Mouse (Mus musculus) liver, embryonic 15.5 days (tissue): ENCODE measurements around the gene Kcnab3. TPM values are rescaled to one million over a fixed set of nuclear protein-coding genes. Genes with fewer than 3 reads are reported as not detected.

Experiments used
- ATAC-seq: fragments of 200-750 bp; cut with Nextera tagmentation; 2 replicates; pipeline ENCODE4 v1.8.0; 2017; ENCODE audit warnings: moderate number of reproducible peaks, mild to moderate bottlenecking, moderate library complexity; ENCODE audit not compliant: insufficient read depth
- H3K27ac ChIP-seq: fragments of 300-500 bp; sonication (generic); replicated peaks from 2 replicates; pipeline ENCODE4 v1.5.1; 2015; ENCODE audit warnings: mild to moderate bottlenecking, inconsistent platforms
- H3K27me3 ChIP-seq: fragments of 300-500 bp; sonication (generic); 2 replicates; pipeline ENCODE4 v1.6.1; 2015; ENCODE audit warnings: mild to moderate bottlenecking, inconsistent platforms
- H3K36me3 ChIP-seq: fragments of 300-500 bp; sonication (generic); replicated peaks from 2 replicates; pipeline ENCODE4 v1.6.1; 2015; ENCODE audit warnings: moderate library complexity, mild to moderate bottlenecking, inconsistent platforms
- H3K4me1 ChIP-seq: fragments of 300-500 bp; sonication (generic); replicated peaks from 2 replicates; pipeline ENCODE4 v1.6.1; 2015; ENCODE audit warnings: inconsistent platforms
- H3K4me2 ChIP-seq: fragments of 300-500 bp; sonication (generic); 2 replicates; pipeline ENCODE4 v1.6.1; 2015; ENCODE audit warnings: moderate library complexity, mild to moderate bottlenecking, inconsistent platforms
- H3K4me3 ChIP-seq: fragments of 300-500 bp; sonication (generic); replicated peaks from 2 replicates; pipeline ENCODE4 v1.5.1; 2015; ENCODE audit warnings: mild to moderate bottlenecking, inconsistent platforms
- H3K9ac ChIP-seq: fragments of 300-500 bp; sonication (generic); 2 replicates; pipeline ENCODE4 v1.6.1; 2015; ENCODE audit warnings: moderate library complexity, mild to moderate bottlenecking, inconsistent platforms
- H3K9me3 ChIP-seq: fragments of 300-500 bp; sonication (generic); replicated peaks from 2 replicates; pipeline ENCODE4 v1.6.1; 2016; ENCODE audit warnings: inconsistent platforms
- WGBS: fragments of 180-500 bp; shearing (Covaris S2); methylation state at CpG from one replicate; pipeline ENCODE4 v1.1.7; 2015; ENCODE audit warnings: mixed read lengths; ENCODE audit not compliant: insufficient replicate concordance; 5-methylcytosine and 5-hydroxymethylcytosine counted together
- polyA plus RNA-seq: library from polyadenylated mRNA; unstranded; fragments of >200 nt; fragmentation: Nextera tagmentation; extraction: Ambion mirVana; gene quantifications from 2 replicates; pipeline ENCODE4 v1.2.1, GENCODE M21; 2015

The Kcnab3 gene
- polyA plus RNA-seq, 1 experiment from 2014 or later = 0.26 TPM

DNA sequence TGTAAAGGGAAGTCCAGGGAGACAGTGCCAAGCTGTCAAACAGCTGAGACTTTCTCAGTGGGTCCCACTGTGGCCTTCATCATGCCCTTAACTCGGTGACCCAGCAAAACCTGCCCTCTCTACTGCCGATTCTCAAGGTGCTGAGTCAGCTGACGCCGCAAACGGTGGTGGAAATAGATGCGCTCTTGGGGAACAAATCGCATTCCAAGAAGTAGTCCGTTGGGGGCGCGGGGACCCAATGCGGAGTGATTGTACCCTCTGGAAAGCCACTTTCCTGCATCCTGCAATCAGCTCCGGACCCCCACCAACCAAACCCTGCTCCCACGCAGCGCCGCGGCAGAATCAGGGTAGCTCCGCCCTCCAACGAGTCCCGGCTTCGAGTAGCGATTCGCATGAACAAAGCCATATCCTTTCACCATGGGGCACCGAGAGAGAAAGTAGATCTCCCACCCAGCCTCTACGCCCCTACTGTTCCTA is 5.9 kb downstream of the Kcnab3 start:
- peak overlapping the region; percentile 58 for H3K4me3 ChIP-seq
- H3K4me2 ChIP-seq = peak overlapping the region; percentile 81
- no peaks in the 10 kb centered on the region for H3K36me3 ChIP-seq
- H3K4me1 ChIP-seq = peaks cover 40% of the 10 kb centered on the region
- 2% methylated on average over 24 of the region's 24 CpGs for WGBS
- H3K9me3 ChIP-seq = no peaks in the 10 kb centered on the region
- no peak overlapping the region for H3K27ac ChIP-seq
- H3K27me3 ChIP-seq = peaks cover 69% of the 10 kb centered on the region
- peak overlapping the region; percentile 1; the same call in 1 of the 2 replicates for H3K9ac ChIP-seq
- no peak for ATAC-seq

DNA sequence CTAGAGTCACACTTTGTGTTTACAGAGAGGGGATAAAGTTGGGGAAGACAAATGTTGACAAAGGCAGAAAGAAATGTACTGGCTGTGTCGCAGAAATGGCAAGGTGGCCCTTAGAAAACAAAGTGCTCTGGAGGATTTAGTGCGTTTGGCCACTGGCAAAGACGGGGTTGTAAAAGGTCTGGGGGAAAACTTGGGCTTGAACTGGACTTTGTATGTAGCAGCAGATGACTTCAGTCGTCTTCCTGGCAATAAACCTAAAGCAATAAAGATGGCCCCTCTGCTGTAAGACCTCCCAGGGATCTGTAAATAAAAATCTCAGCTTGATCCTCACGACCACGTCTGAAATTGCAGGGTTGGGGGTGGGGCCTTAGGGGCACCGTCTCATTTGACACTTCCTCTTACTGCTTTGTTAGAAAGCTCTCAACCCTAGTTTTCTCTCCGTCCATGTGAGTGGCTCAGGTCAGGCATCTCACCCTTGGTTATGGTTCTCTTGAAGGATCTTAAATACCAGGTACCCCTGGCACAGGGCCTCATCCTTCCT is 6.7 kb downstream of the Kcnab3 start:
- H3K4me1 ChIP-seq = peaks cover 37% of the 10 kb centered on the region
- H3K9me3 ChIP-seq = no peaks in the 10 kb centered on the region
- no peak for ATAC-seq
- H3K36me3 ChIP-seq = no peaks in the 10 kb centered on the region
- no peak overlapping the region for H3K27ac ChIP-seq
- H3K4me3 ChIP-seq = no peak overlapping the region
- 31% methylated on average over 8 of the region's 8 CpGs for WGBS
- H3K27me3 ChIP-seq = peaks cover 68% of the 10 kb centered on the region
- H3K9ac ChIP-seq = no peak overlapping the region
- H3K4me2 ChIP-seq = peak overlapping the region; percentile 81; the same call in 1 of the 2 replicates

DNA sequence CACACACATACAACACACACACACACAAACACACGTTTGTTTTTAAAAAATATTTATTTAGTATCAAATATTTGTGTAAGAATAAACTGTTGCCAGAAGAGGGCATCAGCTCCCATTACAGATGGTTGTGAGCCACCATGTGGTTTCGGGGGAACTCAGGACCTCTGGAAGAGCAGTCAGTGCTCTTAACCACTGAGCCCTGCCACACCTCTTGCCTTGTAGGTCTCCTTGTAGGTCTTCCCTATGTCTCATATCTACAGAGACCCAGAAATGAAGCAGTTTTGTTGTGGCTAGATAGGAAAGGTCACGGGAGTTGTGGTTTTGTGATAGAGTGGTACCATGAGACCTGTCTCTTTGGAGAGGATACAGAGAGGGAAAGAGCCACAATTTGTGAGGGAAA is 7.9 kb downstream of the Kcnab3 start:
- peak; percentile 73 for ATAC-seq
- H3K27ac ChIP-seq = no peak overlapping the region
- no peak overlapping the region for H3K4me2 ChIP-seq
- WGBS = 12% methylated on average over 3 of the region's 3 CpGs
- no peaks in the 10 kb centered on the region for H3K9me3 ChIP-seq
- no peak overlapping the region for H3K4me3 ChIP-seq
- H3K27me3 ChIP-seq = peaks cover 68% of the 10 kb centered on the region
- peaks cover 37% of the 10 kb centered on the region for H3K4me1 ChIP-seq
- no peak overlapping the region for H3K9ac ChIP-seq
- H3K36me3 ChIP-seq = no peaks in the 10 kb centered on the region

DNA sequence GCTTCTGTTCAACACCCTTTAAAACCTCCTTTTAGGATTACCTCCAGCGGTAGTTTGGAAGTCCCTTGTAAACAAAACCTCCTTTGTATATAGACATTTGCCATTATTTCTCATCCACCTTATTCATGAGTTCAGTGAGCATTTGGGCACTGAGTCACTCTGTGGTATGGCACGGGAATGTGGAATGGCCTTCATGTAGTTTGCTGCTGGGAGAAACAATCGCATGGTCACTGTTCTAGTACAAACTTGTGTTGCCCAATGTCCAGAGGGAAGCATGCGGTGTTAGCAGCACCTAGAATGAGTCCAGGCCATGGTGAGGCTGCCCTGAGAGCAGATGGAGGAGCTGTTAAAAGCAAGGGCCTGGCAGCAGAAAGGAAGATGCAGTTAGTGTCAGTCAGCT is 8.7 kb downstream of the Kcnab3 start:
- whole genome bisulfite sequencing = 52% methylated on average over 4 of the region's 4 CpGs

DNA sequence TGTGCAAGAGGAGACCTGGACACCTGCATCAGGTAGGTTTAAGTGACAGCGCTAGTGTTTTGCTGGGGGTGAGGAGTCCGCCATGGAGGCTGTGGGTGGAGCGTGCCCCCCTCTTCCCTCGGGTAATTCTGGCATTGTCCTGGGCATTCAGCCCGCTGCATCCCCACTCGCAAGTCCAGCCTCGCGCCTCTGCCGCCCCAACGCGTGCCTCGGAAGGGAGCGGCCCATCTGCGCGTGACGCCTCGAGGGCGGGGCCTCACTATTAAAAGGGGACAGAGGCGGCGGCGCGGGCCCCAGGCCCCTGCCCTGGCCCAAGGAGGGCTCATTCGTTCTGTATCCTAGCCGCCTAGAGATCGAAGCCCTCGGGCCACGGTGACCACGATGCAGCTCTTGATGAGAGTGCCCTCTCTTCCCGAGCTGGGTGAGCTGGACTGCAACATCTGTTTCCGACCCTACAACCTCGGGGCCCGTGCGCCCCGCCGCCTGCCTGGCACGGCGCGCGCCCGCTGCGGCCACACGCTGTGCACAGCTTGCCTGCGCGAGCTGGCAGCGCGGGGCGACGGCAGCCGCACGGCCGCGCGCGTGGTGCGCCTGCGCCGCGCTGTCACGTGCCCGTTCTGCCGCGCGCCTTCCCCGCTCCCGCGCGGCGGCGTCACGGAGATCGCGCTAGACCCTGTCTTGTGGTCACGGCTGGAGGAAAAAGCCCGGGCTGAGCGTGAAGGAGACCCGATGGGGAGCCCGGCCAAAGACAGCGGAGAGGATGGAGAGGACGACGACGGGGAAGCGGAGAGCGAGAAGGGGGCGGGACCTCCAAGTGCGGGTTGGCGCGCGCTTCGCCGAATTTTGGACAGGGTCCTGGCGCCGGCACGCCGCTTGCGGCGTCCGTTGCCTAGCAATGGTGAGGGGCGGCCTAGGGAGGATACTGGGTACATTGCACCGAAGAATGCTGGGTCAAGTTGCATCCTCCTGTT is 14.4 kb downstream of the Kcnab3 start, which contains the start of gene Rnf227:
Rnf227 (plus strand) TSS at position 301 of the 971 bp plus-strand sequence.
- peaks cover 13% of the 10 kb centered on the region for H3K4me1 ChIP-seq
- WGBS = 3% methylated on average over 99 of the region's 99 CpGs
- no peaks in the 10 kb centered on the region for H3K9me3 ChIP-seq
- peak within 1 kb of the TSS; percentile 59 for H3K4me3 ChIP-seq
- H3K36me3 ChIP-seq = 0 out of 2 replicates have a peak, but pooled peaks cover 2% of the 10 kb centered on the region
- no peak within 1 kb of the TSS for H3K27ac ChIP-seq
- peak within 1 kb of the TSS; percentile 90 for H3K4me2 ChIP-seq
- H3K27me3 ChIP-seq = peaks cover 66% of the 10 kb centered on the region
- peak; percentile 67 for ATAC-seq
- peak within 1 kb of the TSS; percentile 18; the same call in 1 of the 2 replicates for H3K9ac ChIP-seq

More for the DNA sequence above, 8.7 kb downstream of the Kcnab3 start:
- Histone ChIP-seq H3K36me3 (no peaks in the 10 kb centered on the region), H3K4me3 (no peak overlapping the region), H3K4me2 (no peak overlapping the region), H3K27ac (no peak overlapping the region), H3K27me3 (peaks cover 68% of the 10 kb centered on the region), H3K4me1 (peaks cover 37% of the 10 kb centered on the region), H3K9ac (no peak overlapping the region), H3K9me3 (no peaks in the 10 kb centered on the region)
- no peak for ATAC-seq

DNA sequence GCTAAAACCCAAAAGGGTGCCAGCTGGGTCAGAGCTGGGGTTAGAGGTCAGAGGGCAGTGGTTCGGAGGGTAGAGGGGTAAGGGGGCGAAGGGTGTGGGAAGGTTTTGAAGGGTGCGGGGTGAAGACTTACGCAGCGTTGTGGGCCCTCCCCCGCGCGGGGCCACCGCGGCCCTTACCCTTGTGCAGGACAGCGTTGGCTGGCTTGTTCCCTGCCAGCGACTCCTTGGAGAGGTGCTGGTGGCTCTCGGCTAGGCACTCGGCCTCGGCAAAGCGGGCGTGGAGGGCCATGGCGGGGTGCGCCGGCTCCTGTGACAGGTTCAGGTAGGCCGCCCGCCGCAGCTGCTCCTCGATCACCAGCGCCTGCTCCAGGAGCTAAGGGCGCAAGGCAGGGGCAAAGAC is 20.4 kb downstream of the Kcnab3 start:
- Histone ChIP-seq H3K27ac (no peak overlapping the region), H3K36me3 (peaks cover 14% of the 10 kb centered on the region; the same call in 1 of the 2 replicates), H3K4me3 (no peak overlapping the region), H3K9me3 (no peaks in the 10 kb centered on the region), H3K4me1 (no peaks in the 10 kb centered on the region), H3K4me2 (no peak overlapping the region), H3K27me3 (peaks cover 20% of the 10 kb centered on the region), H3K9ac (no peak overlapping the region)
- WGBS = 77% methylated on average over 26 of the region's 26 CpGs
- ATAC-seq = no peak

DNA sequence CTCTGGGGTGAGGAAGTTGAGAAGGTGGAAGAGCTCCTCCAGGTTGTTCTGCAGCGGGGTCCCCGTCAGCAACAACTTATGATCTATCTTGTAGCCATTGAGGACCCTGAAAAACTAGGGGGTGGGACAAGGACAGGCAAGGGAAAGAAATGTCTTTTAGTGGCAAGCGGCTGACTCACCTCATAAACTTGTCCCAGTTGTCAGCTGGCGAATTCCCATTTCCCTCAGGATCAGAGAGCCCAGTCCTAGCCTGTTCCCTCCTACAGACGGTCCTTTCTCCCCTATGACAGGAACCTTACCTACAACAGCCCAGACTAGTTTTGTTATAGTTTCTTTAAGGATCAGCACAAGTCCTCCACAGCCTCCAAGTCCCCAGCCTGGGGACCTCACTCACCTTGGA is 30.5 kb downstream of the Kcnab3 start:
- Histone ChIP-seq H3K36me3 (peaks cover 31% of the 10 kb centered on the region), H3K4me1 (no peaks in the 10 kb centered on the region), H3K4me2 (no peak overlapping the region), H3K9me3 (no peaks in the 10 kb centered on the region), H3K4me3 (no peak overlapping the region), H3K27ac (no peak overlapping the region), H3K9ac (no peak overlapping the region), H3K27me3 (no peaks in the 10 kb centered on the region; the same call in 1 of the 2 replicates)
- no peak for ATAC-seq
- 68% methylated on average over 5 of the region's 5 CpGs for WGBS

DNA sequence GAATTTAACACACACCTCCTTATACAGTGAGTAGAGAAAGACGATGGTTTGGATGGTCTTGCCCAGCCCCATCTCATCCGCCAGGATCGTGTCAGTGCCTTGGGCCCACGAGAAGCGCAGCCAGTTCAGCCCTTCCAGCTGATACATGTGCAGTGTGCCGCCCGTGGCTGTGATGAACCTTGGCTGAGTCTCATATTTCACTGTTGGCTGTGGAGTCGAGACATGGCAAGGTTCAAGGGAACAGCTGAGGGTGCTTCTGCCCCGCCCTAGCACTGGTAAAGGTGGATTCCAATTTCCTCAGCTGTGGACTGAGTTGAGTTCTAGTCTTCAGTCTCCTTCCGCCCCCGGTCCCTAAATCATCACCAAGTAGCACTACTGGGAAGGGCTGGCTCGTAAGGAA is 31.6 kb downstream of the Kcnab3 start:
- Histone ChIP-seq H3K36me3 (peaks cover 27% of the 10 kb centered on the region), H3K9ac (no peak overlapping the region), H3K27me3 (no peaks in the 10 kb centered on the region; the same call in 1 of the 2 replicates), H3K4me3 (no peak overlapping the region), H3K27ac (no peak overlapping the region), H3K4me1 (no peaks in the 10 kb centered on the region), H3K4me2 (no peak overlapping the region), H3K9me3 (no peaks in the 10 kb centered on the region)
- no peak for ATAC-seq
- 69% methylated on average over 12 of the region's 12 CpGs for WGBS

DNA sequence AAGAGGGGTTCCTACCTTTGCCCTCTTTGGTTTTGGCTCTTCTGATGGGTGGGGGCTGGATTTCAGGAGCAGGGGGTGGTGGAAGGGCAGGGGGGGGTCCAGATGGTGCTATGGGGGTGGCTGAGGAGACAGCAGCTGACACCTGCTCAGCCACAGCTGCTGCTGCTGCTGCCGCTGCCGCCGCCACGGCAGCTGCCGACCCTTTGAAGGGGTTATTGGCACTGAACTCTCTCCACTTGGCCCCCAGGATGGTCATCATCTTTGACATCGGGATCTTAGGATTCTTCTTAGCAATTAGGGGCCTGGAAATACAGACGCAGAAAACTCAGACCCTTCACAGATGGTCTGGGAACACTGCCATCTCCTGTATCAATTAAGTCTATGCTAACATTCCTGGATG is 36.0 kb downstream of the Kcnab3 start:
- Histone ChIP-seq H3K9ac (no peak overlapping the region), H3K27ac (no peak overlapping the region), H3K36me3 (peaks cover 9% of the 10 kb centered on the region), H3K4me1 (peaks cover 25% of the 10 kb centered on the region), H3K4me3 (no peak overlapping the region), H3K4me2 (no peak overlapping the region), H3K9me3 (no peaks in the 10 kb centered on the region), H3K27me3 (peaks cover 31% of the 10 kb centered on the region)
- 69% methylated on average over 7 of the region's 7 CpGs for WGBS
- ATAC-seq = no peak

DNA sequence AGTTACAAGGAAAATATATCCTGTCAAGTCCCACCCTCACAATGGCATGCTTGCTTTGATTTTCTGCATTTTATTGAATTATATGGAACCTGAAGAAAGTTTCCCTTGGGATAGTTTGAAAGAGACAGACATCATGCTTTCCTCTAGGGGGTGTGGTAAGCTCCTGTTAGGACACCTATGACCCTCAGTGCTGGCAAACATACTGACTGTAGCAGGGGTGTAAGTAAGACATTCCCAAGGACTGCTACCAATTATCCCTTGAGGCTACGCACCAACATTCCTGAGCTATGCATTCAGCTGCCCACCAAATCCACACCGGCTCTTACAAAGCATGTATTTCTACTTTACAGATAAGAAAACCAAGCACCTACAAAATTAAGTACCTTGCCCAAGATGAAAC is 36.4 kb downstream of the Kcnab3 start:
- peaks cover 35% of the 10 kb centered on the region for H3K27me3 ChIP-seq
- H3K9me3 ChIP-seq = no peaks in the 10 kb centered on the region
- H3K27ac ChIP-seq = no peak overlapping the region
- ATAC-seq = no peak
- H3K4me1 ChIP-seq = peaks cover 30% of the 10 kb centered on the region
- H3K4me3 ChIP-seq = no peak overlapping the region
- 89% methylated on average over 2 of the region's 2 CpGs for WGBS
- no peak overlapping the region for H3K4me2 ChIP-seq
- peaks cover 6% of the 10 kb centered on the region for H3K36me3 ChIP-seq
- no peak overlapping the region for H3K9ac ChIP-seq

DNA sequence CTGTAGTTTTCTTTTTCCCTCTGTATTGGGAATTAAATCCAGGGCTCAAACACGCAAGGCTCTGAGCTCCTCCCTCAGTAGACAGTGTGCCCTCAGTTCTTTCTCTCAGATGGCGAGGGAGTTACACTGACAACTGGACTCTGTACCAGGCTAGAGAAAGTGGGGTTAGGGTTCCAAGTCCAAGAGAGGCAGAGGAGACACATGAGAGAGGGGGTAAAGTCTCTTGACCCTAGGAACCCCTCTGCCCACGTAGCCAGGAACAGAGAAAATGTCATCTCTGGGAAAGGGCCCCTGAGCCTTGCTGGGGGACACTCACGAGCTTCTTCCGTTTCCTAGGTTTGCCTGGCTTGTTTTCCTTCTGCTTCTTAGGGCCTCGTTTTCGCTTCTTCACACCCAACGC is 38.3 kb downstream of the Kcnab3 start:
- H3K4me1 ChIP-seq = peaks cover 42% of the 10 kb centered on the region
- H3K27ac ChIP-seq = peak overlapping the region; percentile 71
- H3K4me2 ChIP-seq = peak overlapping the region; percentile 29
- 45% methylated on average over 8 of the region's 8 CpGs for WGBS
- peaks cover 54% of the 10 kb centered on the region for H3K27me3 ChIP-seq
- H3K4me3 ChIP-seq = 0 out of 2 replicates have a peak overlapping the region, but pooled peaks have one; percentile 2
- no peaks in the 10 kb centered on the region for H3K9me3 ChIP-seq
- peak; percentile 37; the same call in 1 of the 2 replicates for ATAC-seq
- no peak overlapping the region for H3K9ac ChIP-seq
- no peaks in the 10 kb centered on the region for H3K36me3 ChIP-seq
